Mouse (Mus musculus): ENCODE data around the gene Depdc1b.

The Depdc1b gene

DNA sequence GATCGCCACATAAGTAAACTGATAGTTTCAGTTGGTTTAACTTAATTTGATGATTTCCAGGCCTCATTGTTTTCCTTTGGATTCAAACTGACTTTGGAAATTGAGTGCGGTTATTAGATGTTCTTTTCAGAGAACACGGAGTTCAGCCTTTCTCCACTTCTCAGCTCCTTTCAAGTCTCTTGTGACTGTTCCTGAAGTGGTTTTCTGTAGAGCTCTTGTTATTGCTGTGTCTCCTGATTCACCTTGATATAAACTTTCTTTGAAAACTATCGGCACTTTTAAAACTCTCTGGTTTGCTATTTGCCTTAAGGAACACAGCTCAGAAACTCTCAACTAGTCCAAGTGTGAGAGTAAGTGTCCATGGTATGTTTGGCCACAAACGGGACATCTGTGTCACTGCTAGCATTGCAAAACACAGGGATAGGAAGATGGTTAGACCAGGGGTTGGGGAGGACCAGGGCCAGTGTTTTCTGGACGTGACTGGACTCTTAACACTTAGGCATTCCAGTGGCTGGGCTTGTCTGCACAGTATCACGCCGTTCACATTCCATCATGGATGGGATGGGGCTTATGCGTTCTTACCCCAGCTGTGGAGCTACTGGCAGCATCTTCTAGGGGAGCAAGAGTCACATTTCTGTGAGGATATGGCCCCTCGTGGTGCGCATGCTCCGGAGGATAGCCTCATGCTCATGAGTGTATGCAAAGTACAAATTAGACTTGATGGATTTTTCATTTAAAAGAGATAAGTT is 38.8 kb downstream of the Depdc1b start:
- no peak for DNase-seq (ENCODE audit: low spot score)

DNA sequence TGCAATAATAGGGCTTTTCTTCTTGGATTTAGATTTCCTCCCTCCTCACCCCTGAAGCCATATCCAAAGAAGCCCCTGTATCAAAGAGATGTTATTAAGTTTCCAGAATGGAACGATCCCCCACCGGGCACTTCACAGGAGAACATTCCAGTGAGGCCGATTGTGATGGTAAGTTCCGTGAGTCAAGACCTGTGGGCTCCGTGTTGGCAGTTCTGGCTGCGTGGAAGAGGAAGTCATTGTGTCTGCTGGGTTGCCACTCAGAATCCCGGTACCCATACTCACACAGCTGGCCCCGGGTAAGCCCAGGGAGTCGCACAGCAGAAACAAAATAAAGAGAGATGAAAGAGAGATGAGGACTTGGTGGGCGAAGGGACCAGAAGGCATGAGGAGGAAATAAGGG is 41.2 kb downstream of the Depdc1b start:
- DNase-seq (ENCODE audit: low spot score): no peak

DNA sequence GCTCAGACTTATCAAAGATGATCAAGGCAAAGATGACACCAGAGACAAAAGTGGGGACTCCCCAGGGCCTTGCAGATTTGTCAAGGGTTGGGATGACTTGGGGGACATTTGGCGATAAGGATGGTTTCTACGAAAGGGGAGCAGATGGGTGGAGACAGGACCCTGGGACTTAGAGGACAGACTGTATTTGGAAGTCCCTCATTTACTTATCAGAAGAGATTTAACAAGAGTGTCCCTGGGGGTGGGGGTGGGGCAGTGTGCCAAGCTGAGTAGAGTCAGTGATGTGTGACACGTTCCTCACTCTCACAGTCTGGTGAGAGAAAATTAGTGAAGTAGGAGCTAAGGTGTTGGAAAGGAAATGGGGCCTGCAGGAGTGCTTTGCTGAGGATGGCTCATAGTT is 42.1 kb downstream of the Depdc1b start:
- DNase-seq (ENCODE audit: low spot score): no peak

DNA sequence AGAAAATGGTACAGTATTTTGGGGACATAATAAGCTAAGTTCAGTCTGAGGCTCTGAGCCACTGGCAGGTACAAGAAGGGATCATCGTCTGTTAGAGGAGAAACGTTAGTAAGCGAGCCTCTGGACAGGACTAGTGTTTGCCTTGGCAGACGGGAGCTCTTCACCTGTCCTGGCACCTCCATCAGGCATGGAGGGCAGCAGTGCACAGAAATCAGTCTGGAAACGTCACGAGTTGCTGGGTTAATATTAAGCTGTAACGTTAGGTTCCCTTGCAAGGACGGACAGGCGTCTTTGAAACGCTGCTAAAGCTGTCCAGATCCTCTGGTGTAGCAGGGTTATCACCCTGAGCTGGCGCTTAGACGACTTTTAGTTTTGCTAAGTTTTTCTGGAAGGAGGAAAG is 51.4 kb downstream of the Depdc1b start:
- DNase-seq (ENCODE audit: low spot score): no peak

DNA sequence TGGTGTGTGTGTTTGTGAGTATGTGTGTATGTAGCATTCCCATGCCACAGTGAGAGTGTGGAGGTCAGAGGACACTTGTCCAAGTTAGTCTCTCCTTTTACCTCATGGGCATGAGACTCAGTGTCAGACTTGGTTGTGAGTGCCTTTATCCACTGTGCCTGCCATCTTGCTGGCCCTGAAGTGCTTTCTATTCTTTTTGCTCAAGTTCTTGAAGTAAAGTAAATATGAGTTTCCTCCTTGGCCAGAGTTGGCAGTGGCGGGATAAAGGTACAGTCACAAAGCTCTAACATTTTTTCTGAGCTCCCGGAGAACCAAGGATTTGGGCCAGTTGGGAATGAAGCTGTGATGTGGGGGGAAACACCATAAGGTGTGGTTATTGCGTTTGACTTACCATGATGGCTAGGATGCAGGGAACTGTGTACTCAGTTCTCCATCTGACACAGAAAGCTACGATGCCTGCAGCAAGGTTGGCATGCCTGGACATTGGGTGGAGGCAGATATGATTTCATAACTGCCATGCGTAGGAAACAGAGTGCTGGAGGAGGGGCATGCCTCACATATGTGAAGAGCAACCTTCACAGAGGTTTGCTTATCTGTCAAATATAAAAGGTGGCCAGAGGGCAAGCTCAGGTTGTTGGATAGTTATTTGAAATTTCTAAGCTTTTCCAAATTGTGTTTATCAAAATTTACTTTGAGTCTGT is 54.3 kb downstream of the Depdc1b start:
- no peak for DNase-seq (ENCODE audit: low spot score)

DNA sequence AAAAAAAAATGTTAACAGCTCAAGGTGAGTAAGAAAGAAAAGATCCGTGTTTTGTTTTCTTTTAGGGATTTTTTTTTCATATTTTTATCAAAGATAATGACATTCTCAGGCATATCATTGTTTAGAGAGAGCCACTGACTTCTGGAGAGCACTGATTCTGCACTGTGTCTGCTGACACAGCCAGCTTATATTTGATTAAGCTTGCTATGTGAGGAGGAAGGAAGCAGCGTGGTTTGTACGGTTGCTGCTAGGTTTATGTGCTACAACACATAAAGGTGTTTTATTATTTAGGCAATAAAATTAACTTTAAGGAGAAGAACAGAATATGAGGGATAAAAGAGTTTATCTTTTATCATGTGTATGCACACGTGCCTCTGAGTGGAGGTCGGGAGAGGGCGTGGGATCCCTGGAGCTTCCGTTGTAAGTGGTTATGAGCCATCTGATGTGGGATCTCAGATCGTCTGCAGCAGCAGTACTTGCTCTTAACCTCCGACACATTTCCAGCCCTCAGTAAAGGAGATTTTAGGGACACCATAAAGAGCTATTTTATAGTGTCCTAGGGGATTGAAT is 55.3 kb downstream of the Depdc1b start:
- no peak for DNase-seq (ENCODE audit: low spot score)

DNA sequence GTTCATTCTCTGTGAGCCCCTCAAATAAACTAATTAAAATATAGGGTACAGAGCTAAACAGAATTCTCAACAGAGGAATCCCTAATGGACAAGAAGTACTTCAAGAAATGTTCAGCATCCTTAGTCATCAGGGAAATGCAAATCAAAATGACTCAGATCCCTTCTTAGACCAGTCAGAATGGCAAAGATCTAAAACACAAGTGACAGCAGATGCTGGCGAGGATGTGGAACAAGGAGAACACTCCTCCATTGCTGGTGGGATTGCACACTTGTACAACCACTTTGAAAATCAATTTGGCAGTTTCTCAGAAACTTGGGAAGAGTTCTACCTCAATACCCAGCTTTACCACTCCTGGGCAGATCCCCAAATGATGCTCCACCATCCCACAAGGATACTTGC is 57.1 kb downstream of the Depdc1b start:
- no peak for DNase-seq (ENCODE audit: low spot score)

DNA sequence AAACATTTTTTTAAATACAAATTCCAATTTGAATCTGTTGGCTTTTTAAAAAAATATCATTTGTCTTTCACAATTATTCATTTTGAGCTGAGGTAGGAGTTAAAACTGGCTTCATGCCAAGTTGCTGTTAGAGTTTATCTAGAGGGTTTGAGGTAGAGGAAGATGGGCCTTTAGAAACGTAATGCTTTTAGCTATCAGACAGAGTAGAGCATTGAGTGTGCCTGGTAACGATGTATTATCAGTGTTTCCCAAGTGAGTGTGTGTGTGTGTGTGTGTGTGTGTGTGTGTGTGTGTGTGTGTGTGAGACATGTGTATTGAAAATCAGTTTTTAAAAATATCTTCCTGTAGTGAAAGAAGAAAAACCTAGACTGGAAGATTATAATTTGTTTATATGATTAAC is 60.5 kb downstream of the Depdc1b start:
- no peak for DNase-seq (ENCODE audit: low spot score)

DNA sequence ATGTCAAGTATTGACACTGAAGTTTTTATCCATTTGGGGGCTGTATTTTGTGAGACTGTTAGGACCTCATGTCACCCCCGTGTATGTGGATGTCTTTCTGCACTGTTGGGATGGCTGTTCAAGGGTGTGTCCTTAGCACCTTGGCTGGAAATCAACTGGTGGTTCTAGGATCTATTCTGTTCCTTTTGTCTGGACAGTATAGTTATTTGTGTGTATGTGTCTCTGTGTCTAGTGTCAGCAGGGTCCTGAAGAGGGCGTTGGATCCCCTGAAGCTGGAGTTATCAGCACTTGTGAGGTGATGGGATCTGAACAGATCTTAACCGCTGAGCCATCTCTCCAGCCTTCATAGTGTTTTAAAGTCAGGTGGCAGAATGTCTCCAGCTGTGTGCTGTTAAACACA is 65.0 kb downstream of the Depdc1b start:
- DNase-seq (ENCODE audit: low spot score): no peak

DNA sequence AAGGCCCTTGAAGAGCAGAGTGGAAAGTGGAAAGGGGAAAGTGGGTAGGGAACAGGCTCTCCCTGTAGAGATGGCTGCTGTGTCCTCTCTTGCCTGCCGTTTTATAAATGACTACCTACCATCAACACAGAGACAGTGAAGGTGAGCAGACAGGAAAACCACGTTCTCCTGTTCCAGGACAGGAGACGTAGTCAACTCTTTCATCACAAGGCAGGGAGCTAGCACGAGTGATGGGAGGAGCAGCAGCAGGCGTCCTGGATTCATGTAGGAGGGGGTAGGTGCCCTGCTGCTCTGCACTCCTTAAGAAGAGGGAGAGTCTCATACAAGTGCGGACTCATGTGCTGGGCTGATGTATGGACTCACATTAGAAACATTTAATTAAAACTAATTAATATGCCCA is 66.9 kb downstream of the Depdc1b start:
- no peak for DNase-seq (ENCODE audit: low spot score)

DNA sequence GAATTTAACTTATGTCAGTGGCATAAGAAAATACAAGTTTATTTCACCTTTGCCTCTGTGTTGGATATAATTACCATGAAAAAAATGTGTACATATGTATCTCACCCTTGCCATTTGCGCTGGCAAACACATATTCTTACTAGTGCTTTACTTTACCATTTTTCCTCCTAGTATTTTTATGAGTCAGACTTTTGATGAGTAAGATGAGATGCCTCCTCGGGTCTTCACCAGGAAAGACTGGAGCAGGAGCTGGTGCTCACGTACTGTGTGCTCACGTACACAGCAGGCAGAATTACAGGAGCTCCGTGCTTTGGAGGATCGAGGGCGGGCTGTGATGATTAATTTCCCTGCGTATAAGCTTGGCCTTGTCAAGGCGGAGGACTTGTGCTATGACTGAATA is 69.9 kb downstream of the Depdc1b start:
- DNase-seq (ENCODE audit: low spot score): no peak

DNA sequence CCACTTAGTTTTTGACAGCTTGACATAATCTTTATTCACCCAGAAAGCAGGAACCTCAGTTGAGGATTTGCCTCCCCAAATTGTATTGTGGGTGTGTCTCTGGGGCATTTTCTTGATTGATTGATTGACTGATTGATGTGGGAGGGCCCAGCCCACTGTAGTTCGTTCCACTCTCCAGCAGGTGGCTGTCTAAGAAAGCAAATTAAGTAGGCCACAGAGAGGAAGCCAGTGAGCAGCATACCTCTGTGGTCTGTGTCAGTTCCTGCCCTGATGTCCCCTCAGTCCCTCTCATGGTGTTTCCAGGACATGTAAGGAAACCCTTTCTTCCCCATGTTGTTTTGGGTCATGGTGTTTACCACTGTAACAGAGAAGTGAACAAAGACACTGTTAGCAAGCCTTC is 74.4 kb downstream of the Depdc1b start:
- DNase-seq (ENCODE audit: low spot score): no peak

DNA sequence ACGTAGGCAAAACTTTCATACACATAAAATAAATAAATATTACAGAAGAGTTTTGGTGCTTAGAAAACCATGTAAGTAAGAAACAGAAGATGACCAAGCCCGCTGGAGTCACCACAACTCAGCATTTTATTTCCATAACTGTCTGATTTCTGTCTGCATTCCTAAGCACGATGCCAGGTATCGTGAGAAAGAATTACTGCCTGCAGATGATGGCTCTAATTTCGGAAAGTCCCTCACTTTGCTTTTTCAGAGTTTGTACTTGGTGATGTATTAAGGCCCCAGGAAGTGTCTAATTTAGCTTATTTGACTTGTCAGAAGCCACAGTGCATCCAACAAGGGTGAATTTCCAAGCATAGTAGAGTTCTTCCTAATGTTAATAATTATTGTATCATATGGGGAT is 87.1 kb downstream of the Depdc1b start:
- no peak for DNase-seq (ENCODE audit: low spot score)

DNA sequence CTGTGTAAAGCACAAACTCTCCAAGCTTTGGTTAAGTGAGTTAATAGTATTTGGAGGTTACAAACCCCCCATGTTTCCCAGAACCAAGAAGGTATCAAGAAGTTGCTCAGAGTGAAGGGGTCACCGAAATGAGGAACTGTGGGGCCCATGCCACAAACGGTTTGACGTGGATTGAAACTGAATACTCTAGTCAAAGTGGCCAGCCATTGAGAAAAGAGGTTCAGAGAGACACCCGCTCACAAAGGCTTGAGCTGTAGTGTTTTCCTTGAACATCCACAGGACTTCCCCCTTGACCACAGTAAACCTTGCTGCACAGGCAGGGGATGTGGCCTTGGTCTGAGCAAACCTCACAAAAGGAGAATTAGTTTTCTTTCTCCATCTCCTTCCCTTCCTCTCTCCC is 88.2 kb downstream of the Depdc1b start:
- no peak for DNase-seq (ENCODE audit: low spot score)

DNA sequence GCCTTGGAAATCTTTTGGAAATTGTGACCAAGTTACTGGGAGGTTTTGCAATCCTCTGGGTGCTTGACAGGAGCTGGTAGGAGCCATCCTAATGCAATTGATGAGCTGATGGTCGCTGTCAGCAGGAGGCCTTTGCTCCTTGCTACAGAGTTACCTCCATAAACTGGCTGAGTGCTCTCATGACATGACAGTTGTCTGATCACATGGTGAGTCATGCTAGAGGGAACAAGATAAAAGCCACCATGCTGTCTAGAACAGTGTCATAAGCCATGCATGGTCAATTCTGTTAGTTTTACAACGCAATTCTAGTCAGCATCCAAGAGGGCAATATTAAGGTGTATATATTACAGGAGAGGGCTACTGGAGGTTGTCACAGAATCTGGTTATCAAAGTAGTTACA is 99.3 kb downstream of the Depdc1b start:
- no peak for DNase-seq (ENCODE audit: low spot score)

DNA sequence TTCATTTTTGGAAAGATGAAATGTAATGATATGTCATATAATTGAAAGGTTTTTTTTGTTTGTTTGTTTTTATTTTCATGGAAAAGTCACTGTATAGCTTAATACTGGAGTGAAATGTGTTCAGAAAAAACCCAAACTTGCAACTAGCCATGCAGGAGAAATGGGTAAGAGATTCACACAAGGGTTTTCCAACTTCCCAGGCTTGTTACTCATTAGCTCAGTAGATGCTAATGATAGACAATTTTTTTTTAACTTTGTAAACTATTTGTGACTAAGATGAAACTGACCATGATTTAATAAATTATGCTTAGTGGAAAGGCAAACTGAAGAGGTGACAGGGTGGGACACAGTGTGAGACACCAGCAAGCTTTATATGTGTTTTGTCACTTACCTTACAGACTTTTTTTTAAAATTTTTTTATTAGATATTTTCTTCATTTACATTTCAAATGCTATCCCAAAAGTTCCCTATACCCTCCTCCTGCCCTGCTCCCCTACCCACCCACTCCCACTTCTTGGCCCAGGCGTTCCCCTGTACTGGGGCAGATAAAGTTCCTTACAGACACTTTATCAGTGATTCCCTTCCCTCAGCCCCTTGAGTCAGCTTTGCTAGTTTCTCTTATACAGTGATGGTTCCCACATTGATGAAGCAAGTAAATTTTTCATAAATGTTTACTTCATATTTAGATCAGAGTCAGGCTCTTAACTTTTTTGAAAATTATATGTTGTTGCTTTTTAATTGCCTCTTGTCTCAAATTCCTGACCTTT is 102.8 kb downstream of the Depdc1b start:
- no peak for DNase-seq (ENCODE audit: low spot score)

DNA sequence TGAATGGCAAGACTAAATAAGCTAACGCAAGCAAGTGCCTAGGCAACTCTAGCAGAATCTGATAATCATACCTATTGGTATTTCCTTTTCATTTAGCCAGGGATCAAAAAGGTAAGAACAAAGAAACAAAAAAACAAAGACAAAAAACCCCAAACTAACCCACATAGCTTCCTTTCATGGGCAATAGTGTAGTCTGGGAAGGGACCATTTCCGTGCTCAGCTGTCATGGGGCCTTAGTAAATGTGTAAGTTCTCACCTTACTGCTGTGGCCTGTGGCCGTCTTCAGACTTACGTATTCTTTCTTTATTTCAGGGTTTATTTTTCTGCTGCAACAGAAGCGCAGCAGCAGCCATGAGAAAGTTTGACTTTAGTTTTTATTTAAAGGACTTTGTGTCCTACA is 110.2 kb downstream of the Depdc1b start:
- no peak for DNase-seq (ENCODE audit: low spot score)

DNA sequence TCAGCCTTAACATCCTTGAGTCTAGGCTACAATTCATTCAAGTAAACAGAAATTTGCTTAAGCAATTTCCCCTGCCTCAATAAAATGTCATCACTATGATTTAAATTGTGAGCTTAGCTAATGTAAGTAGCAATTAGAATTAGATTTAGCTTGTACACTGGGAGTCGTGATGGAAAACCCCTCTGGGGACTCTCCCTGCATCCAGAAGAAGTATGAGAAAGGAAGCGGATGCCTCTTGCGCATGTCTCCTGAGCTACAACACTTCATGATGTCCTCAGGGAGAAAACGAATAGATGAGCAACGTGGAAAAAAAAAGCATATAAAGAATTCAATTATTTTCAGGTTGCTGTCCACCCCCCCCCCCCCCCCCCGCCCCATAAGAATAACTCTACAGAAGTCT is 112.7 kb downstream of the Depdc1b start:
- no peak for DNase-seq (ENCODE audit: low spot score)

DNA sequence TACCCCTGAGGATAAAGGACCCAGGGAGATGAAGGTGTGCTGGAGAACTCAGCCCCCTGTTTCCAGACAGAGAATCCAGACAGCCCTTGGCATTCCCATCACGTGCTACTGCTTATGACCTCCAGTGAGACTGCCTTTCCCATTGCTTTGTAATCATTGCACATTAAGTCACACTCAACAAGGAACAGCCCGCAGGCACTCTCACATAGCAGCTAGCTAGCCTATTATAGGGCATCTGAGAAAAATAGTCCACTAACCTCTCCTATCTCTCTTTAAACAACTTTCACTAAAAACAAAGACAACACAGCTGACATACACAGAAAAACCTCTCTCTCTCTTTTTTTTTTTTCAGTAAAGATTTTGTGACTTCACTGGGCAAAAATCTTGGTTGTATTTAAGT is 113.5 kb downstream of the Depdc1b start:
- no peak for DNase-seq (ENCODE audit: low spot score)

DNA sequence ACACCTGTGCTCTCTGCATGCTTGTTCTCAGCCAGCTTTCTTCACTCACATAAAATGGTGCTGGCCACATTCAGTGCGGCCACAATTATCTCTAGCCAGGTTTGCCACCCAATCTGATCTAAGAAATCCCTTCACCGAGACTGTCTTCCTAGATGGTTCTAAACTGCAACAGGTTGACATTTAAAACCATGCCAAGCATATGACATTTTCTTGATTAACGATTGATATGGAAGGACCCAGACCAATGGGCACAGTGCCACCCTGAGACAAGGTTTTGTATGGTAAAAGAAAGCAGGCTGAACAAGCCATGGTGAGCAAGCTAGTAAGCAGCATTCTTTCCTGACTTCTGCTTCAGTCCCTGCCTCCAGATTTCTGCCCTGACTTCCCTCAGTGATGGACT is 115.6 kb downstream of the Depdc1b start:
- no peak for DNase-seq (ENCODE audit: low spot score)

DNA sequence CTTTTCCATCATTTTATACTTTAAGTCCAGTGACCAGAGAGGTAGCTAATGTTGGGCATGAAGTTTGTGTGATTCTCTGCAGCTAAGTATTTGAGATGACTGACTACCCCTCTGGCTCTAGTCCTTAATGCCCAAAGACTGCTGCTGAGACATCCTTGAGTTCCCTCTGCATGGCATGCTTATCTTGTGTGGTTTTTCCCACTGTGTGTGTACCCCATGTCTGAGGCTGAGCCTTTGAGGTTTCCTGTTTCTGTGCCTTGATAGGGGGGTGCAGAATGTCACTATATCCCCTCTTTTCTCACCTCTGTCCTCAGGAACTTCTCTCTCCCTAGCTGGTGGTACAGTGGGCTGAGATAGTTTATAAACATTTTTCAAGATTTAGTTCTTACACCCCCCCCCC is 119.6 kb downstream of the Depdc1b start:
- no peak for DNase-seq (ENCODE audit: low spot score)

DNA sequence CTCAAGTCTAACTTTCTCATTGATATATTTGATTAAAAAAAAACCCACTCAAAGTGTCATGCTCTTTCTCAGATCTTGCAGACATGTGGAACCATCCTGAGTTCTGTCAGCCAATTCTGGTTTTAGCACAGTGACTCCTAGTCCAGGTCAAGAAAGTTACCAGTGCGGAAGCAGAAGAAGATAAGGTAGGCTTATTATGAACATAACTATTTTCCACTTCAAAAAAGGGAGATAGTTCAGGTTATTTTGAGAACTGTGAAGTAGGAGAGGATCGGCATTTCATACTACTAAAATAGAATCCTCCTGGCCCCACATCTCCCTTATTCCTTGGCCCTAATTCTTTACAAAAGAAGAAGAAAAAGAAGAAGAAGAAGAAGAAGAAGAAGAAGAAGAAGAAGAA is 121.3 kb downstream of the Depdc1b start:
- no peak for DNase-seq (ENCODE audit: low spot score)

DNA sequence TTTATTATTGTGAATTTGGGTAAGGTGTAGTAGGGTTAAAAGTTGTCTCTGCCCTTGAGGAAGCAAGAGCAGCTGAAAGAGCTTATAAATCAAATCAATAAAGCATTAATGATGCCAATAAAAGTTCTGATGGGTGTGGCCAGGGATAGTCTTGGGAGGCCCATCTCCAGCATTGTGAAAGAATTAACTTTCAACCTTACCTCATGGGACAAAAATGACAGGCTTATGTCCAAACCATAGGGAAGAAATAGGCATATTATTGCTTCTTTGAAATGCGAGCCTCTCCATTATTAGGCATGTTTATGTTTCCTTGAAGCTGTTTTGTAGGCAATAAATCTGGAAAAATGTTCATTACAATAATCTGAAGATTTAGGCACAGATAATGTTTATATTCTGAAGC is 122.9 kb downstream of the Depdc1b start:
- no peak for DNase-seq (ENCODE audit: low spot score)
